9 mouse cellular contexts compared by ENCODE assay signal in genomic region chr5:148489724-148490193, GRCm38 (mm10).
A peak's percentile ranks its signal among the peaks of the same experiment; 100 is the strongest.
DNase-seq lines count a peak whose midpoint lies in the region; ATAC-seq and TF ChIP-seq lines count a peak whose summit lies in the region.
"Had no signal": no experiment of that assay in that cellular context is flagged by ENCODE, and none has a peak within 500 bp of the region (broad histone marks: within the 10 kb centered on the region; RNA-seq: fewer than 3 reads in every experiment).

No protein-coding gene starts in this region.

- H3K36me3 ChIP-seq in heart, embryonic 11.5 days (ENCODE audit: control insufficient read depth, insufficient read depth, low read length): no peaks in the 10 kb centered on the region
- H3K36me3 ChIP-seq: liver, embryonic 15.5 days had no signal

- POLR2A ChIA-PET in Patski (lab: Charles Lee): interaction anchor here (1.2 kb wide), 1 partner anchor 17 kb away, joined by 4 read pairs; no protein-coding TSS in a partner anchor

- no peaks in the 10 kb centered on the region for H3K27me3 ChIP-seq in Patski
- H3K27me3 ChIP-seq in heart, embryonic 11.5 days (ENCODE audit: control insufficient read depth, insufficient read depth, low read length): no peaks in the 10 kb centered on the region
- H3K27me3 ChIP-seq: liver, embryonic 15.5 days had no signal

- CTCF ChIA-PET in Patski (lab: Charles Lee): no interaction called here

- 0 out of 2 replicates have a peak overlapping the region, but pooled peaks have one; percentile 15 for H3K27ac ChIP-seq in heart, embryonic 11.5 days (ENCODE audit: low read depth, low read length)
- H3K27ac ChIP-seq: liver, embryonic 15.5 days had no signal

- TF ChIP-seq CTCF in Patski (IDR thresholded peaks at IDR 0.05): no peak

- peaks cover 8% of the 10 kb centered on the region for H3K4me1 ChIP-seq in heart, embryonic 11.5 days (ENCODE audit: control insufficient read depth, insufficient read depth, low read length)
- H3K4me1 ChIP-seq: liver, embryonic 15.5 days had no signal

- no peak overlapping the region for H3K9ac ChIP-seq in heart, embryonic 11.5 days (ENCODE audit: low read depth, low read length)
- H3K9ac ChIP-seq: liver, embryonic 15.5 days had no signal

- in situ Hi-C loops in Patski (cut with MboI; ENCODE audit: low pct_unique_long_range_greater_than_20kb): no loop called here

- peak; percentile 77 for ATAC-seq in Patski
- peak; percentile 16 for ATAC-seq in common myeloid progenitor, adult 5-6 weeks (replicated peaks; ENCODE audit: low read depth, poor library complexity, severe bottlenecking)
- no peak for ATAC-seq in heart, embryonic 11.5 days (replicated peaks; ENCODE audit: insufficient number of reproducible peaks, low FRiP score, low TSS enrichment)

- H3K9me3 ChIP-seq in heart, embryonic 11.5 days (replicated peaks; ENCODE audit: control insufficient read depth, low read length): no peaks in the 10 kb centered on the region
- H3K9me3 ChIP-seq: liver, embryonic 15.5 days had no signal

- 70% methylated on average over 10 of the region's 10 CpGs for WGBS in heart, embryonic 11.5 days (ENCODE audit: insufficient replicate concordance)

- DNase-seq in 3T3-L1 (ENCODE audit: low read depth, low spot score) (peak; percentile 99), Patski (ENCODE audit: low read depth, low spot score) (peak; percentile 94)
- peak; percentile 63 for DNase-seq in kidney, postnatal 10 days
- peak; percentile 16 for DNase-seq in mesoderm, embryonic 11.5 days (ENCODE audit: low read depth, low spot score)
- no peak for DNase-seq in spleen, postnatal 4 days (ENCODE audit: low spot score in 2 of 2)
- DNase-seq in T-cell, adult 2 months (ENCODE audit: low spot score): no peak

- no peak overlapping the region for H3K4me3 ChIP-seq in heart, embryonic 11.5 days (ENCODE audit: low read depth, low read length)
- H3K4me3 ChIP-seq: liver, embryonic 15.5 days had no signal

- H3K4me2 ChIP-seq in heart, embryonic 11.5 days: no peak overlapping the region
- H3K4me2 ChIP-seq: liver, embryonic 15.5 days had no signal

Comparison
In these comparisons a context has a peak if more than half of its experiments do, and no peak if none do; other contexts are left out.
1. DNase-seq: peak in 3T3-L1 (single experiment), Patski (single experiment), kidney, postnatal 10 days (single experiment) and mesoderm, embryonic 11.5 days (single experiment); none in spleen, postnatal 4 days (0 of 2) and T-cell, adult 2 months (single experiment).